In the genomic region with DNA sequence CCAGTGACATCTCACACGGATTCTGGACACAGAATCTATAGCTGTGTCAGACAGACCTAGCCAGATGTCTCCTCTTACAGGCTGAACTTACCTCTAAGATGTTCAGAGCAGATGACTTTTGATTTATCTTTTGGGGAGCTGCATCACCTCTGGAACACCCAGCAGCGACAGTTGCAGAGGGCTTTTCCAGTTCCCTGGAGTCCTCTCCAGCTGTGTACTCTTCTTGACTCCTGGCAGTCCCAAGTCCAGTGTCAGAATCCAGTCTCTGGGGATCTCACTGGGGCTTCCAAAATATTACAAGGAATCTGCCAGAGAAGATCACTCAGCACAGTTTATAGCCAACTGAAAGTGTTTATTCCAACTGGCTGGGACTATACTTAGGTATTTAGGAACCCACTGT, we compare ENCODE assay signal across 24 mouse cellular contexts. TPM values are rescaled to one million over a fixed set of nuclear protein-coding genes. Genes with fewer than 3 reads are reported as not detected.
A peak's percentile ranks its signal among the peaks of the same experiment; 100 is the strongest.
DNase-seq lines count a peak whose midpoint lies in the region; ATAC-seq and TF ChIP-seq lines count a peak whose summit lies in the region.
"Had no signal": no experiment of that assay in that cellular context is flagged by ENCODE, and none has a peak within 500 bp of the region (broad histone marks: within the 10 kb centered on the region; RNA-seq: fewer than 3 reads in every experiment).

No protein-coding gene starts in this region.

- H3K9me3 ChIP-seq in liver, embryonic 12.5 days (replicated peaks) = no peaks in the 10 kb centered on the region
- H3K9me3 ChIP-seq: embryonic facial prominence, embryonic 13.5 days; embryonic facial prominence, embryonic 15.5 days; forebrain, embryonic 10.5 days; forebrain, embryonic 12.5 days had no signal

- no peaks in the 10 kb centered on the region for H3K27me3 ChIP-seq in liver, adult 2 months (ENCODE audit: control insufficient read depth, insufficient read depth, low read length)
- no peaks in the 10 kb centered on the region for H3K27me3 ChIP-seq in liver, embryonic 12.5 days (replicated peaks)
- H3K27me3 ChIP-seq in spleen, adult 2 months (ENCODE audit: control insufficient read depth, insufficient read depth, low read length) = no peaks in the 10 kb centered on the region
- H3K27me3 ChIP-seq: embryonic facial prominence, embryonic 13.5 days; embryonic facial prominence, embryonic 15.5 days; forebrain, embryonic 12.5 days had no signal

- TF ChIP-seq POLR2A in liver, adult 2 months (IDR thresholded peaks at IDR 0.05; ENCODE audit: extremely low read depth, insufficient read depth, low read length) = no peak
- TF ChIP-seq POLR2A in spleen, adult 2 months (IDR thresholded peaks at IDR 0.05; ENCODE audit: low read depth, low read length) = no peak

- DNase-seq in heart, adult 11 months = peak; percentile 52
- no peak for DNase-seq in heart, postnatal 4 days
- DNase-seq in liver, adult 2 months (ENCODE audit: extremely low read depth, low read depth, low spot score) = peak; percentile 55
- DNase-seq in spleen, adult 2 months (ENCODE audit: low read depth in 1 of 2, low spot score in 2 of 2) = no peak
- DNase-seq in spleen, postnatal 10 days (ENCODE audit: low spot score in 2 of 2) = no peak
- DNase-seq in induced T-regulatory cell, adult 2 months (ENCODE audit: low read depth) = peak; percentile 26
- no peak for DNase-seq in B cell, adult 2 months
- DNase-seq: adrenal gland, adult 2 months; adrenal gland, postnatal 10 days; adrenal gland, postnatal 25 days; cerebellum, adult 11 months; cerebellum, adult 18-20 months; cerebellum, adult 8-10 months; cerebellum, adult 9-11 months; cerebellum, postnatal 14 days; cerebellum, postnatal 36 days; embryo, embryonic 11 days had no signal

- no peak overlapping the region for H3K4me2 ChIP-seq in liver, embryonic 12.5 days
- H3K4me2 ChIP-seq: embryonic facial prominence, embryonic 13.5 days; embryonic facial prominence, embryonic 15.5 days; forebrain, embryonic 12.5 days had no signal

- TF ChIP-seq CTCF in liver, adult 2 months (IDR thresholded peaks at IDR 0.05; ENCODE audit: low read depth, low read length) = no peak
- no peak for TF ChIP-seq CTCF in spleen, adult 2 months (IDR thresholded peaks at IDR 0.05; ENCODE audit: extremely low read depth, insufficient read depth, insufficient read length, insufficient replicate concordance)

- peaks cover 23% of the 10 kb centered on the region for H3K4me1 ChIP-seq in liver, adult 2 months (ENCODE audit: control insufficient read depth, insufficient read depth, low read length)
- no peaks in the 10 kb centered on the region for H3K4me1 ChIP-seq in liver, embryonic 12.5 days
- peaks cover 19% of the 10 kb centered on the region; the same call in 1 of the 2 replicates for H3K4me1 ChIP-seq in spleen, adult 2 months (ENCODE audit: control insufficient read depth, insufficient read depth, insufficient read length)
- H3K4me1 ChIP-seq: embryonic facial prominence, embryonic 13.5 days; forebrain, embryonic 10.5 days; forebrain, embryonic 12.5 days had no signal

- H3K79me2 ChIP-seq in liver, adult 2 months (ENCODE audit: control insufficient read depth, insufficient read depth, low read length) = no peaks in the 10 kb centered on the region; the same call in 1 of the 2 replicates

- WGBS in liver, adult 2 months = 44% methylated on average over 2 of the region's 2 CpGs
- WGBS in liver, embryonic 12.5 days (ENCODE audit: insufficient replicate concordance) = 54% methylated on average over 2 of the region's 2 CpGs
- 75% methylated on average over 2 of the region's 2 CpGs for WGBS in spleen, adult 2 months

- H3K9ac ChIP-seq in liver, adult 2 months (ENCODE audit: low read depth, low read length) = no peak overlapping the region
- H3K9ac ChIP-seq in liver, embryonic 12.5 days = no peak overlapping the region
- H3K9ac ChIP-seq: embryonic facial prominence, embryonic 13.5 days; embryonic facial prominence, embryonic 15.5 days; forebrain, embryonic 12.5 days had no signal

- H3K4me3 ChIP-seq in liver, adult 2 months (ENCODE audit: insufficient read depth, low read depth, low read length) = no peak overlapping the region
- H3K4me3 ChIP-seq in liver, embryonic 12.5 days = no peak overlapping the region
- H3K4me3 ChIP-seq in spleen, adult 2 months (ENCODE audit: extremely low read depth, insufficient read depth, insufficient read length) = no peak overlapping the region
- H3K4me3 ChIP-seq: embryonic facial prominence, embryonic 13.5 days; embryonic facial prominence, embryonic 15.5 days; erythroblast, embryonic 14.5 days; forebrain, embryonic 10.5 days; forebrain, embryonic 12.5 days had no signal

- ATAC-seq in liver, embryonic 12.5 days = no peak
- ATAC-seq: forebrain, embryonic 14.5 days had no signal

- no peaks in the 10 kb centered on the region; the same call in 1 of the 2 replicates for H3K36me3 ChIP-seq in liver, adult 2 months (ENCODE audit: control insufficient read depth, insufficient read depth, low read length)
- no peaks in the 10 kb centered on the region for H3K36me3 ChIP-seq in liver, embryonic 12.5 days
- no peaks in the 10 kb centered on the region for H3K36me3 ChIP-seq in spleen, adult 2 months (ENCODE audit: control insufficient read depth, insufficient read depth, low read length)
- H3K36me3 ChIP-seq: embryonic facial prominence, embryonic 13.5 days; embryonic facial prominence, embryonic 15.5 days; forebrain, embryonic 10.5 days; forebrain, embryonic 12.5 days had no signal

- peak overlapping the region; percentile 39; the same call in 1 of the 2 replicates for H3K27ac ChIP-seq in liver, adult 2 months (replicated peaks; ENCODE audit: insufficient read depth, low read depth, low read length)
- no peak overlapping the region for H3K27ac ChIP-seq in liver, embryonic 12.5 days
- H3K27ac ChIP-seq in spleen, adult 2 months (ENCODE audit: insufficient read depth, low read length) = 0 out of 2 replicates have a peak overlapping the region, but pooled peaks have one; percentile 7
- H3K27ac ChIP-seq: embryonic facial prominence, embryonic 13.5 days; embryonic facial prominence, embryonic 15.5 days; forebrain, embryonic 10.5 days; forebrain, embryonic 12.5 days had no signal

RNA-seq across cellular contexts. Expression of a gene that starts 12.7 kb away (rescaled TPM):
- total RNA-seq in heart, postnatal 4 days (2021) = 10 to 100 TPM; 58.0 to 58.6 TPM
- 32.4 and 49.3 TPM in 2 replicates for total RNA-seq in liver, adult 2 months (2014; rRNA removed)
- polyA plus RNA-seq in liver, adult 2 months (2012; rRNA removed) = 102 and 104 TPM in 2 replicates
- 44.9 and 45.4 TPM in 2 replicates for polyA plus RNA-seq in liver, embryonic 12.5 days (2016; fragmentation: Nextera tagmentation; extraction: Ambion mirVana)
- polyA plus RNA-seq in spleen, adult 2 months (2012; rRNA removed) = 32.8 and 33.9 TPM in 2 replicates

Comparison
In these comparisons a context has a peak if more than half of its experiments do, and no peak if none do; other contexts are left out.
1. DNase-seq: peak in heart, adult 11 months (single experiment), liver, adult 2 months (single experiment) and induced T-regulatory cell, adult 2 months (single experiment); none in heart, postnatal 4 days (single experiment), spleen, adult 2 months (0 of 2), spleen, postnatal 10 days (0 of 2) and B cell, adult 2 months (0 of 2).